Comparison of ENCODE assay signal across 10 mouse cellular contexts in the genomic region with DNA sequence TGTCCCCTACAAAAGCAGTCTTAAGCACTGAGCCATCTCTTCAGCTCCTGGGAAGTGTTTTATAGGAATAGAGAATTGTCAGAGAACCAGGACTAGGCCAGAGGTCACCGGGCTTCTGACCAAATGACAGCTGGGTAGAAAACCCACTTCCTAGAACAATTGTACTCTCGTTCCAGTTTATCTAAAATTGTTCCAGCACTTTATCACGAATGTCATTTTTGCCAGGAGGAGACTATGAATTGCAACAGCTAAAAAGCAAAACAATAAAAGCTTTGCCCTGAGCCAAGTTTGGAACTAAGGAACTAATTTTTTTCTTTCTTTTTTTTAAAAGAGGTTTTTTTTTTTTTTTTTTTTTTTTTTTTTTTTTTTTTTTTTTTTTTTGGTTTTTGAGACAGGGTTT. TPM values are rescaled to one million over a fixed set of nuclear protein-coding genes. Genes with fewer than 3 reads are reported as not detected.
A peak's percentile ranks its signal among the peaks of the same experiment; 100 is the strongest.
DNase-seq lines count a peak whose midpoint lies in the region; ATAC-seq lines count a peak whose summit lies in the region.
"Had no signal": no experiment of that assay in that cellular context is flagged by ENCODE, and none has a peak within 500 bp of the region (broad histone marks: within the 10 kb centered on the region; RNA-seq: fewer than 3 reads in every experiment).

No protein-coding gene starts in this region.

- H3K9me3 ChIP-seq in liver, embryonic 15.5 days (replicated peaks), result no peaks in the 10 kb centered on the region
- H3K9me3 ChIP-seq in neural tube, embryonic 15.5 days (replicated peaks), result no peaks in the 10 kb centered on the region

- H3K27me3 ChIP-seq in liver, embryonic 15.5 days, result no peaks in the 10 kb centered on the region
- H3K27me3 ChIP-seq in neural tube, embryonic 15.5 days (replicated peaks), result no peaks in the 10 kb centered on the region

- no peak overlapping the region for H3K4me2 ChIP-seq in liver, embryonic 15.5 days
- no peak overlapping the region for H3K4me2 ChIP-seq in neural tube, embryonic 15.5 days
- H3K4me2 ChIP-seq: midbrain, embryonic 11.5 days had no signal

- no peak overlapping the region for H3K4me3 ChIP-seq in liver, embryonic 15.5 days (replicated peaks)
- no peak overlapping the region for H3K4me3 ChIP-seq in neural tube, embryonic 15.5 days (replicated peaks)

- H3K36me3 ChIP-seq in liver, embryonic 15.5 days (replicated peaks), result no peaks in the 10 kb centered on the region
- H3K36me3 ChIP-seq in neural tube, embryonic 15.5 days, result no peaks in the 10 kb centered on the region

- WGBS in liver, embryonic 15.5 days (ENCODE audit: insufficient replicate concordance), result 8% methylated on average over 3 of the region's 3 CpGs
- 78% methylated on average over 3 of the region's 3 CpGs for WGBS in neural tube, embryonic 15.5 days

- DNase-seq in liver, result no peak
- DNase-seq in heart, adult 18-20 months, result peak; percentile 88 to 90
- DNase-seq in kidney, adult 9 months, result peak; percentile 85
- DNase-seq in ovary, postnatal 14 days (ENCODE audit: low spot score), result peak; percentile 60
- no peak for DNase-seq in left cerebral cortex, adult 18-20 months (ENCODE audit: low spot score in 2 of 2)
- DNase-seq: thymus, adult 2 months had no signal

- ATAC-seq in liver, embryonic 15.5 days (ENCODE audit: insufficient read depth), result no peak
- no peak for ATAC-seq in activated CD4-positive, CD25-positive, alpha-beta regulatory T cell, adult 4 months
- ATAC-seq in neural tube, embryonic 15.5 days (ENCODE audit: low FRiP score), result no peak

- no peak overlapping the region for H3K9ac ChIP-seq in liver, embryonic 15.5 days
- no peak overlapping the region for H3K9ac ChIP-seq in neural tube, embryonic 15.5 days (replicated peaks)

- peaks cover 36% of the 10 kb centered on the region for H3K4me1 ChIP-seq in liver, embryonic 15.5 days (replicated peaks)
- H3K4me1 ChIP-seq in neural tube, embryonic 15.5 days, result peaks cover 4% of the 10 kb centered on the region; the same call in 1 of the 2 replicates

- 0 out of 2 replicates have a peak overlapping the region, but pooled peaks have one; percentile 20 for H3K27ac ChIP-seq in liver, embryonic 15.5 days (replicated peaks)
- H3K27ac ChIP-seq in neural tube, embryonic 15.5 days (replicated peaks), result no peak overlapping the region

RNA-seq across cellular contexts. Expression of a gene that starts 8.8 kb away (rescaled TPM):
- 83.9 and 93.0 TPM in 2 replicates for polyA plus RNA-seq in liver, embryonic 15.5 days (2015; fragmentation: Nextera tagmentation; extraction: Ambion mirVana)
- 100 to 1,000 TPM in 1 of 2 experiments, 10 to 100 TPM in 1; 93.3 to 109 TPM for total RNA-seq in heart, adult 18-20 months (2021)
- total RNA-seq in left cerebral cortex, adult 18-20 months (2021), result 100 to 1,000 TPM; 464 to 477 TPM
- polyA plus RNA-seq in activated CD4-positive, CD25-positive, alpha-beta regulatory T cell, adult 4 months (2017; shearing (Covaris generic)), result 100 to 1,000 TPM in 1 of 2 experiments, 10 to 100 TPM in 1; 85.4 to 142 TPM
- polyA plus RNA-seq in neural tube, embryonic 15.5 days (2015; fragmentation: Nextera tagmentation; extraction: Ambion mirVana), result 162 and 167 TPM in 2 replicates

RNA-seq across cellular contexts. Expression of a gene that starts 17.8 kb away (rescaled TPM):
- polyA plus RNA-seq in liver, embryonic 15.5 days (2015; fragmentation: Nextera tagmentation; extraction: Ambion mirVana), result 21.4 and 23.3 TPM in 2 replicates
- 1 to 10 TPM in 1 of 2 experiments, under 1 TPM in 1; 0.42 to 2.0 TPM for total RNA-seq in heart, adult 18-20 months (2021)
- total RNA-seq in left cerebral cortex, adult 18-20 months (2021), result 1 to 10 TPM; 1.8 to 2.7 TPM
- 100 to 1,000 TPM in 1 of 2 experiments, 10 to 100 TPM in 1; 68.6 to 116 TPM for polyA plus RNA-seq in activated CD4-positive, CD25-positive, alpha-beta regulatory T cell, adult 4 months (2017; shearing (Covaris generic))
- polyA plus RNA-seq in neural tube, embryonic 15.5 days (2015; fragmentation: Nextera tagmentation; extraction: Ambion mirVana), result 1.0 and 7.1 TPM in 2 replicates

RNA-seq across cellular contexts. Expression of a gene that starts 31.4 kb away (rescaled TPM):
- polyA plus RNA-seq in liver, embryonic 15.5 days (2015; fragmentation: Nextera tagmentation; extraction: Ambion mirVana), result 5.4 and 7.6 TPM in 2 replicates
- total RNA-seq in heart, adult 18-20 months (2021), result 10 to 100 TPM; 24.7 to 27.6 TPM
- 1 to 10 TPM; 7.3 to 7.9 TPM for total RNA-seq in left cerebral cortex, adult 18-20 months (2021)
- polyA plus RNA-seq in activated CD4-positive, CD25-positive, alpha-beta regulatory T cell, adult 4 months (2017; shearing (Covaris generic)), result not detected
- polyA plus RNA-seq in neural tube, embryonic 15.5 days (2015; fragmentation: Nextera tagmentation; extraction: Ambion mirVana), result 9.8 TPM in 2 replicates

RNA-seq across cellular contexts. Expression of a gene that starts 35.4 kb away (rescaled TPM):
- polyA plus RNA-seq in liver, embryonic 15.5 days (2015; fragmentation: Nextera tagmentation; extraction: Ambion mirVana), result 1.2 and 1.5 TPM in 2 replicates
- 10 to 100 TPM in 1 of 2 experiments, 1 to 10 TPM in 1; 9.6 to 10.5 TPM for total RNA-seq in heart, adult 18-20 months (2021)
- 1 to 10 TPM; 7.3 to 7.9 TPM for total RNA-seq in left cerebral cortex, adult 18-20 months (2021)
- 10 to 100 TPM; 10.7 to 11.9 TPM for polyA plus RNA-seq in activated CD4-positive, CD25-positive, alpha-beta regulatory T cell, adult 4 months (2017; shearing (Covaris generic))
- 3.4 and 4.1 TPM in 2 replicates for polyA plus RNA-seq in neural tube, embryonic 15.5 days (2015; fragmentation: Nextera tagmentation; extraction: Ambion mirVana)

RNA-seq across cellular contexts. Expression of a gene that starts 43.1 kb away (rescaled TPM):
- polyA plus RNA-seq in liver, embryonic 15.5 days (2015; fragmentation: Nextera tagmentation; extraction: Ambion mirVana), result 48.8 and 51.1 TPM in 2 replicates
- total RNA-seq in heart, adult 18-20 months (2021), result 10 to 100 TPM; 56.8 to 66.1 TPM
- 10 to 100 TPM; 61.7 to 66.9 TPM for total RNA-seq in left cerebral cortex, adult 18-20 months (2021)
- polyA plus RNA-seq in activated CD4-positive, CD25-positive, alpha-beta regulatory T cell, adult 4 months (2017; shearing (Covaris generic)), result 10 to 100 TPM; 17.9 to 25.8 TPM
- 82.2 and 95.1 TPM in 2 replicates for polyA plus RNA-seq in neural tube, embryonic 15.5 days (2015; fragmentation: Nextera tagmentation; extraction: Ambion mirVana)

Comparison
In these comparisons a context has a peak if more than half of its experiments do, and no peak if none do; other contexts are left out.
1. DNase-seq: peak in heart, adult 18-20 months (2 of 2), kidney, adult 9 months (single experiment) and ovary, postnatal 14 days (single experiment); none in liver (single experiment) and left cerebral cortex, adult 18-20 months (0 of 2).